Mouse (Mus musculus) cortical plate, adult 2 months (tissue): ENCODE results near the gene Tbx19. TPM values are rescaled to one million over a fixed set of nuclear protein-coding genes. Genes with fewer than 3 reads are reported as not detected.
A peak's percentile ranks its signal among the peaks of the same experiment; 100 is the strongest.

Experiments
- H3K27ac ChIP-seq: fragments of 200-500 bp; 2 replicates; pipeline ENCODE4 v1.5.1; 2012; ENCODE audit warnings: low read length, control low read depth, inconsistent platforms; ENCODE audit not compliant: insufficient read depth
- H3K4me1 ChIP-seq: fragments of 200-500 bp; 2 replicates; pipeline ENCODE4 v1.6.1; 2011; ENCODE audit warnings: low read length; ENCODE audit not compliant: control insufficient read depth, insufficient read depth
- H3K4me3 ChIP-seq: fragments of 200-500 bp; 2 replicates; pipeline ENCODE4 v1.5.1; 2011; ENCODE audit warnings: mild to moderate bottlenecking, low read length, control low read depth; ENCODE audit not compliant: insufficient read depth
- CTCF ChIP-seq: fragments of 200-500 bp; IDR thresholded peaks from 2 replicates; pipeline ENCODE4 v1.5.1; 2011; ENCODE audit warnings: mild to moderate bottlenecking, control low read depth, low read length; ENCODE audit not compliant: insufficient read depth; ENCODE audit errors: extremely low read depth
- POLR2A ChIP-seq: fragments of 200-500 bp; IDR thresholded peaks from 2 replicates; pipeline ENCODE4 v1.6.1; 2011; ENCODE audit warnings: mild to moderate bottlenecking, low read length, control low read depth; ENCODE audit not compliant: insufficient read depth; ENCODE audit errors: extremely low read depth
- polyA plus RNA-seq: library from polyadenylated mRNA; depleted of rRNA; stranded (reverse); fragments of >200 nt; gene quantifications from 2 replicates; pipeline ENCODE4 v1.2.3, GENCODE M21; 2012

Gene Tbx19
- polyA plus RNA-seq, 1 experiment: 0.13 TPM

- H3K4me3 ChIP-seq: no peak overlapping the region
- H3K4me1 ChIP-seq: peaks cover 6% of the 10 kb centered on the region; the same call in 1 of the 2 replicates
- no peak overlapping the region for H3K27ac ChIP-seq
- no peak for TF ChIP-seq POLR2A
- no peak for TF ChIP-seq CTCF
These were observed 28.4 kb upstream of the Tbx19 start for GRCm38 (mm10) chr1:165188806-165189580.

- no peak overlapping the region for H3K4me3 ChIP-seq
- no peak for TF ChIP-seq POLR2A
- no peak for TF ChIP-seq CTCF
- H3K4me1 ChIP-seq: peaks cover 6% of the 10 kb centered on the region; the same call in 1 of the 2 replicates
- H3K27ac ChIP-seq: no peak overlapping the region
These were observed 26.8 kb upstream of the Tbx19 start for GRCm38 (mm10) chr1:165187357-165187756.

GRCm38 (mm10) chr1:165186491-165186890, 25.9 kb upstream of the Tbx19 start:
- no peak overlapping the region for H3K4me3 ChIP-seq
- no peak for TF ChIP-seq POLR2A
- TF ChIP-seq CTCF: no peak
- H3K4me1 ChIP-seq: peaks cover 4% of the 10 kb centered on the region; the same call in 1 of the 2 replicates
- H3K27ac ChIP-seq: no peak overlapping the region

- Histone ChIP-seq H3K4me1 (peaks cover 3% of the 10 kb centered on the region; the same call in 1 of the 2 replicates), H3K27ac (peak overlapping the region; percentile 41; the same call in 1 of the 2 replicates), H3K4me3 (no peak overlapping the region)
- TF ChIP-seq CTCF (no peak), POLR2A (no peak)
These were observed 24.5 kb upstream of the Tbx19 start for GRCm38 (mm10) chr1:165185116-165185515.

DNA sequence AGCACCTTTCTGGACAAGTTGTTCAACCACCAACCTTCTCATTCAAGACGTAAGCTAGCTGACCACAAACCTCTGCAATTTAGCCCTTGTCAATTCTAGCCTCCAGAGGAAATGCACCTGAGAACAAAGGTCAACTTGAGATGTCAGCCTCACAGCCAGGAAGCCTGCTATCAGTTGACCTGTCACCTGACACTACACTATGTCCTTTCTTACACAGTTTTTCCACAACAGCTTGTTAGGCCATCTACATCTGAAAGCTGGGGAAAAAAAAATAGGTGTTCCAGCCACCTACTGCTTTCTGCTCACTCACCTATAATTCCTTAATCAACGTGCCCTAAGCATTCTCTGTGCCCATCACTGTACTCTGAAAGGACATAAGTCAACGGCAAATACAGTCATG, 23.6 kb upstream of the Tbx19 start:
- H3K4me1 ChIP-seq: peaks cover 2% of the 10 kb centered on the region; the same call in 1 of the 2 replicates
- H3K27ac ChIP-seq: no peak overlapping the region
- H3K4me3 ChIP-seq: no peak overlapping the region
- no peak for TF ChIP-seq POLR2A
- no peak for TF ChIP-seq CTCF

DNA sequence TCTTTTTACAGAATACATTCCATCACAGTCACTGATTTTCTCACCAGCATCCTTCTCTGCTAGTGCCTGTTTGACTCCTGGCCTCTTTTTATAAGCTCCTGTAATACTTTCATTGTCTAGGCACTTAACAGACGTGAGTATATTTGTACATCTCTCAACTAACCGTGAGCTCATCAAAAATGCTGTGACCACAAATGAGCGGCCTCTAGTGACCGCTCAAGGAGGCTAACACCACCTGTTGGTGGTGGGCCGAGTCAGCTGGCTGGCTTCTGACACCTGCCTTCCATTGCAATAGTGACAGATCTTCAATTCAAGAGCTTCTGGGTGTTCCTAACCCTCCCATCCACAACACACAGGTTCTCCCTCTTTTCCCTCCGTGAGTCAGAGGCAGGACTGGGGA, 22.8 kb upstream of the Tbx19 start:
- no peaks in the 10 kb centered on the region; the same call in 1 of the 2 replicates for H3K4me1 ChIP-seq
- TF ChIP-seq CTCF (no peak), POLR2A (no peak)
- no peak overlapping the region for H3K4me3 ChIP-seq
- no peak overlapping the region for H3K27ac ChIP-seq

DNA sequence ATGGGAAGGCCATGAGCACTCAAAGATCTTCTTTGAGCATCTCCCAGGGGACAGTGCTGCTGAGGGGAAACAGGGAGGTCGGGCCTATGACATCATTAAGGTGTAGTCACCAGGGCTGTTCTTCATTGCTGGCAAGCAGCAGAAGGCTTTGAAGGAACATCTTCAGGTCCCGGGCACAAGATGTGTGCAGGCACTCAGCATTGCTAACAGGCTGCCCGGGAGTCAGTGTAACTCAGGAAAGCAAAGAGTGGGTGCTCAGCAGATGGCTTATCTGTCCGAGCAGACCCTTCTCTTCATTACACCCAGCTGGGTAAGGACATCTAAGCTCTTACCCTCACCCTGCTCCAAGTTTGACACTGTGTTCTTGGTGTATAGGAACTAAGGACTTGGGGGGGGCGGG, 18.7 kb upstream of the Tbx19 start:
- Histone ChIP-seq H3K4me1 (no peaks in the 10 kb centered on the region), H3K4me3 (no peak overlapping the region), H3K27ac (no peak overlapping the region)
- no peak for TF ChIP-seq POLR2A
- TF ChIP-seq CTCF: no peak

- H3K4me3 ChIP-seq: no peak overlapping the region
- H3K27ac ChIP-seq: no peak overlapping the region
- TF ChIP-seq POLR2A: no peak
- no peak for TF ChIP-seq CTCF
- no peaks in the 10 kb centered on the region for H3K4me1 ChIP-seq
These were observed 17.5 kb upstream of the Tbx19 start for GRCm38 (mm10) chr1:165178075-165178474.

DNA sequence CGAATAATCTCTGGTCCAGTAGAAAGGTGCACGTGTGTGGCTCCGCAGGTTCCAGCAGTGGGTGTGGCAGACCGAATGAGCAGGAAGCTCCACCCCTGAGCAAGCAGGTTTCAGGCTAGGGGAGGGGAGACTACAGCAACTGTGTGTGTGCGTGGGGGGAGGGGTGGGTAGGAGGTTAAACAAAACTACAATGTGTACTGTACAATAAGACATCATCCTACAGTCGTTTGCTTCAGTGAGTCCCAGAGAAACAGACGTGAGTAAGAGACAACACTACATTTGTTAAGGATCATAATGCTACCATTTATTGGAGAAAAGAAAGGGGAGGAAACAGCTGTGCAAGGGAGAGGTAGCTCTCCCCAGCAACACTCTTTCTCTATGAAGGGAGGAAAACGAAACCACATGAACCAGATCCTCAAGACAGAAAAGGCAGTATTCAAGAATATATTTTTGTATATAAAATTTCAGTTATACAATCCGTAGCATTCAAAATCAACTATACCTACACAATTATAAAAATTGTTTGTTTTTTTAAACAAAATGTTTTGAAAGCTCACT, 13.6 kb upstream of the Tbx19 start:
- H3K4me3 ChIP-seq: no peak overlapping the region
- no peaks in the 10 kb centered on the region for H3K4me1 ChIP-seq
- H3K27ac ChIP-seq: no peak overlapping the region
- no peak for TF ChIP-seq POLR2A
- no peak for TF ChIP-seq CTCF

DNA sequence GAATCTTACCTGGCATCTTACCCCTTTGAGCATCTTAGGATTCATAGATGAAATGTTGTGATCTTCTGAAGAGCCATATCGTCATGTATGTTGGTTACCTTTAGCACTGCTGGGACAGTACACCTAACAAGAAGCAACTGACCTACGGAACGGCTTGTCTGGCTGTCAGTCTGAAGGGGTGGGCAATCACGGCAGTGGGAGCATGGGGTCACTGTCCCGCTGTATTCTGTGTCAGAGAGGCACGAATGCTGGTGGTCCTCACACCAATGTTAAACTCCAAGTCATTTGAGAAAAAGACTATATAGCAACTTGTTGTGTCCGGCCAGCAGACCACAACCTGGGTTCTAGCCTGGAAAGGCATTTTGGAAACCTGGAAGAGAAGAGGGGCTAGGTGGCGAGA, 10.7 kb upstream of the Tbx19 start:
- H3K4me1 ChIP-seq: no peaks in the 10 kb centered on the region
- no peak for TF ChIP-seq CTCF
- no peak for TF ChIP-seq POLR2A
- no peak overlapping the region for H3K27ac ChIP-seq
- H3K4me3 ChIP-seq: no peak overlapping the region
